Mouse (Mus musculus): ENCODE measurements around the gene Asb18.
A peak's percentile ranks its signal among the peaks of the same experiment; 100 is the strongest.

Gene Asb18

DNA sequence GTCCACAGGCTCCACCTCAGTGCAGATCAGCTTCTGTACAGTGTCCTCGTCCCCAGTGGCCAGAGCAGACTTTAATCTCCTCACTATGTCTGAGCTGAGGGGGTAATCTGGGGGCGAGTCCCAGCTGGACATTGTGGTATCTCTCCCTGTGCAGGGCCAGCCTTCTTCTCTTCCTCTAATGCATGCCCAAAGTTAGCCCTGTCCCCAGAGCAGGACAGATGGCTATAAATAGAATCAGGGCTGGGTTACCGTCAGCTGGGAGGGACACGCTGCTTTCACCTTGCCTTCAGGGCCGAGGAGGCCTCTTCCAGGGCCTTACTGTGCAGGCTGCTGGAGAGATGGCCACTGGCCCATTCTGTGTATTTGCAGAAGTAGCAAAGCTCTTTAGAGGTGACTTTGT is at the start of gene Asb18:
TSS of gene Asb18 (minus strand) at position 221 of the 400 bp plus-strand sequence.
- DNase-seq: no peak

DNA sequence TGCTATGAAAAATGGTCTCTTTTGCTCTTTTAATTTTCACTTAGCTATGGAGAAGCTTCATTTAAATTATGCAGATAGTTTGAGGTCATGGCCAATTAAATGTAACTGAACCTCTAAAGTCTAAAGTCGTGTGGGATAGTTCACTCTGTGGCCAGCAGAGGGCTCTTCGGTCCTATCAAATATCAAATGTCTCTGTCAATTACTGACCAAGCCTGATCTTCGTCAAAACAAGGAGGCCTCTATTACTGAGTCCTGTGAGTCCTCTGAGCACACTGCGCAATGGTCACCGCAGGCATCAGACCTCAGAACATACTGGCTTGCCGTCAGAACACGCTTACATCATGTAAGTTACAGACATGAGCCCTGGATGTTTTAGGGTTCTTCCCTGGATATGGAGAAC is 46.1 kb upstream of the Asb18 start:
- peak; percentile 42 for DNase-seq

DNA sequence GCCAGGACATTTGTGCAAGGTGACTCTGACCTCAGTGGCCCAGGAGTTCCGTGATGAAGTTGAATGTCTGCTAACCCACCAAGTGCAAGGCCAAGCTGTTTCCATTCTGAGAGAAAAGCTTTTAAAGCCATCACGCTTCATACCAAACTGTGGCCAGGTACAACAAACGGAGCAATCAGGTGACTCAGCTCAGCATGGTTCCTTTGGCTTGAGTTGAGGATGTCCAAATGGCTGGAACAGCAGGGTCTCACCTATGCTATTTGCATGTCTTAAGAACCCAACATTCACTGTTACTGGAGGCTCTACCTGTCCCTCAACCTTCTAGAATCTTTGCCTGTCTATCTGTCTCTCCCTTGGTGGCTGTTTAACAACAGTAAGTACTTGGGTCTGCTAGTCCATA is 45.6 kb upstream of the Asb18 start:
- no peak for DNase-seq

DNA sequence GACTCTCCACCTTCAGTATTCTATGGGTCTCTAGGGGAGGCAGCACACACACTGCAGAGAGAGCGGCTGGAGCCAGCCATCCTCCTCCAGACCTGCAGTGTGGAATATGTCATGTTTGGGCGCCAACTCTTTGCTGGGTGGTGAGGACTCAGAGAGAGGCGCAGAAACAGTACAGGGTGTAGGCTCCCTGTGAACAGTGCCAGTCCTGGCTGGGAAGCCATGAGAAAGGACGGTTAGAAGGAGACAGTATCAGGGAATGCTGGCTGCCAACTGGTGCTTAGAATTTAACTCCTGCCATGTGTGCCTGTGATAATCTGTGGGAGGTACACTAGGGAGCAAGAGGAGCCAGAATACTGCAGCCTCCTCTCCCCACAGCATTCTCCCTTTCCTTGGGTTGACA is 40.5 kb upstream of the Asb18 start:
- no peak for DNase-seq

DNA sequence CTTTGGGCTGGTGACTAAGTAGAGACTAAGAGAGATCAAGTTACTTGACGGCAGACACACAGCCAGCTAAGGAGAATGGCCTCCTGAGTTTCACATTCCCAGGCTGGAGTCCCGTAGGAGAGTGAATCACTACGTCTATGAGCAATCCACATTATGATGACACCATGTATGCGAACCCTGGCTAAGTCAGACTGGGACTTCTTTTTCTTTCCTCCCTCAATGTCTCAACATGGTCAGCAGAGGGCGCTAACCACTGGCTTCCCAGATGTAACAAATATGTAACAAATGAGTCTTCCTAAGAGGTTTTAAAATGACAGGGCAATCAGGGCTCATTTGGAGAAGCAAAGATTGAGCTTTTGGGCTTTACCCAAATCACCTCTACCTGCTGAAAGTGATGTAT is 36.9 kb upstream of the Asb18 start:
- DNase-seq: peak; percentile 48

DNA sequence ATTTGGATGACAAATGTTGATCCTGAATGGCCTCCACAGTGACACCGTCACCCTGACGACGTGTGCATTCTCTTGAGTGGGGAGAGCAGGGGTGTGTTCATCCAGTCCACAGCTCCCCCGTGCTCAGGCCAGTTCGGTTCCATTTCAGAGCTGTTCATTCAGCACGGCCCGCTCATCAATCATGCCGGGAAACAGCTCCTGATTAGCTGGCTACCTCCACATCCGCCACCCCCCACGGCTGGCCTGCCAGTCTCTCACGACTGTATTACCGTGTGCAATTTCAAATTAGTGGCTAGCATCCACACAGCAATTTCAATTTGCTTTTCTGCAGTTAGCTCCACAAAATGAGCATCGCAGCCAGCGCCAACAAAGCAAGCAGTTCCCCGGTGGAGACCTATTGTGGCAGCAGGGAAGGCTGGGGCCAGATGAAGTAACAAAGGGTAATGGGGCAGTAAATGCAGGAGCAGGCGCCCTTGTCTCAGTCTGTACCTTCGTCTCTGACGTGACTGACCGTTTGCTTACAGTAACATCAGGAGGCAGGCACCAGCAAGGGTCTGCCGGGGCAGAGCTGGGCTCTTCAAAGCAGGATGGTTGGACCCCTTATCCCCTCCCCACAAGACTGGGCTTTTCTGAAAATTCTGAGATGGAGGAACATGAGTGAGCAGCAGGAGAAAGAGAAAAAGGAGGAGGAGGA is 35.7 kb upstream of the Asb18 start:
- DNase-seq: no peak

DNA sequence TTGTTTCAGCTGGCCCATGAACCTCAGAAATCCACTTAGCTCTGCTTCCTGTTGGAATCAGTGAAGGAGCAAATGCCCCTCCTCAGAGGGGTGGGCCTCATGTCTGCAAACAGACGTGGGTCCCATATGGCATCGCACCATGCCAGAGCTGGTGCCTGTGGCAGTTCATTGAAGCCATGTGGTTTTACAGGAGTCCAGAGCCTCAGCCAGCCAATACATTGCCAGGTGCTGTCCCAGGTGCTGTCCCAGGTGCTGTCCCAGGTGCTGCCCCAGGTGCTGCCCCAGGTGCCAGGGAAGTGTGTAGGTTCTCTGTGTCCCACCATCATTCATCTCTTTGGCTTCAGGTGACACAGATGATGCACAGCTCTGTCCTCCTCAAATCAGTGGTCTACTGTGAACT is 13.8 kb upstream of the Asb18 start:
- DNase-seq: no peak

DNA sequence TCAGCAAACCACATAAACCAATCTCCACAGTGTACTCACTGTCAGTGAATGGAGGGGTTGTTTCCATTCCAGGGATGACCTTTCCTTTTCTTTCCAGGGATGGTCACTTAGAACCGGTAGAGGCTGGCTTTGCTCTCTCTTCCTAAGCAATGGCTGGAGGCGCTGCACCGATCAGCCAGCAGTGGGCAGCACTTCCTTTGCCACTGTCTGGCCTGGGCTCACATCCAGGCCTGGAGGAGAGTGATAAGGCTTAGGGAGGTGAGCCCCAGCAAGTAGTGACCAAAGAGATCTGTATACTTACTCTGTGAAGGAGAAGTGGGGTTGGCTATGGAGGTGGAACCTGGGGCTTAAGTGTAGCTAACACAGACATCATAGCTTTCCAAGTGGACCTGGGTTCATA is 12.5 kb upstream of the Asb18 start:
- peak; percentile 17 for DNase-seq

DNA sequence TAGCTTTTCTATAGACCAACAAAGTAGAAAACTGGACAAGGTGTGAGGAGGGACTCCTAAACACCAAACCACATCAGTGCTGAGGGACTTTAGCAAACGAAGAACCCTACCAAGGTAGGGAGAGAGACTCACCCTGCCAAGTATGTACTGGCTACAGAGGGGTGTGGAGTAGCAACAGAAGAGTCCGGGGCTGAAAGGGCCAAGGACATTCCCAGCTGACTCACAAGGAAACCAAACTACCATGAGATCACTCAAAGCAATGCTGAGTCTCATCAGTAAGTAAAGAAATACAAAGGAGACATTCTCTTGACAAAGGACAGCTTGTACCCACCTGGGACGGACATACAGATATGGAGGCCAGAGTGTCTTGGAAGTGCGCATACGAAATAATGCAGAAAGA is 5.9 kb upstream of the Asb18 start:
- no peak for DNase-seq

DNA sequence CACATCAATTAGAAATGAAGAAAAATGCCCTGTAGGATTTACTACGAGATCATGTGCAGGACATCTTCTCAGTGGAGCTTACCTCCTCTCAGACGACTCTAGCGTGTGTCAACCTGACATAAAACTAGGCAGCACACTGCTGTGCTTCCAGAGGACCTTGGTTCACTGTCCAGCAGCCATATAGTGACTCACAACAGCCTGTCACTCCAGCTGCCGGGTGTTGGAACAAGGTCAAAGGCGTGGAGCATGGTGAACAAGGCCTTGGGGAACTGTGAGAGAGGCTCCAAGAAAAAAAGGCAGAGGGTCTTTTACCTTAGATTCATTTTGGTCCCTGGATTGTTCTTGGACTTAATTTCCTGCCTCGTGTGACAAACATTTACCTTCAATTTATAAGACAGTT is 3.6 kb upstream of the Asb18 start:
- no peak for DNase-seq

DNA sequence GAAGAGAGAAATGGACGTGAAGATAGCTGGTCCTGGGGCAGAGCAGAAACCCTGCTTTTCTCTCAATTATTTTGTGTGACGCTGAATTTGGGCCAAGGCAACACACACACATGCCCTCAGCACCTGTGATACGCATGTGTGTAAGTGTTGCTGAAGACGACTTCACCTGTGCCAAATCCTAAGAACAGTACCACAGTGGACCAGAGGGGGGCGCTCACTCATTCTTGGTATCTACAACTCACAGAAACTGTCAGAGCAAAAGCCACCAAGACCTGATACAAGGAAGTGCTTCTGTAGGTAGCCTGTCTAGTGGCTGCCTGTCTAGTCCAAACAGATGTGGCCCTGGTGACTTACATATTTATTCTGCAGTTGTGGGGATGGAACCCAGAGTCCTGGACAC is 1.2 kb downstream of the Asb18 start:
- peak; percentile 22 for DNase-seq

DNA sequence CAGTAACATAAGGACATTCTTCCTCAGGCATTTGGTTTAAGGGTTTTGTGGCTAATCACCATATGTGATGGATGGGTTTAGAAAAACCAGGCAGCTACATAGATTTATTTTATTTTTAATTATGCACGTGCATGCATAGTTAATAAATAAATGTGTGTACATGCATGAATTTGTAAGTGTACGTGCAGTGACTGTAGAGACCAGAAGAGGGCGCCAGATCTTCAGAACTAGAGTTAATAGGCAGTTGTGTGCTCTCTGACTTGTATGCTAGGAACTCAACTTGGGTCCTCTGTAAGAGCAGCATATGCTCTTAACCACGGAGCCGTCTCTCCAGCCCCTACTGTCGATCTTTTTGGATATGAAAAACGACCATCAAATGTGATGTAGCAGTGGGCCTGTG is 1.6 kb downstream of the Asb18 start:
- peak; percentile 20 for DNase-seq

DNA sequence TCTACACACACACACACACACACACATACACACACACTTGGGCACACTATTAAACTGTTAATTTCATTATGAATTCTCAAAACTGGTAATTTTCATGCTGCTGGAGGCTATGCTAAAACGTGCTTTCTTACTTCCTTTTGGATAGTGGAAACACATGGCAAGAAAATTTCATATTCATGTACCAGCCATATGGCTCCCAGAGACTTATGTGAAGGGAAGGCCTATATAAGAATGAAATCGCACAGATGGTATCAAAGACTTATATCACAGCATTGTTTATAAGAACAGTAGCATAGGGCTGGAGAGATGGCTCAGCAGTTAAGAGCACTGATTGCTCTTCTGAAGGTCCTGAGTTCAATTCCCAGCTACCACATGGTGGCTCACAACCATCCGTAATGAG is 2.3 kb downstream of the Asb18 start:
- no peak for DNase-seq

DNA sequence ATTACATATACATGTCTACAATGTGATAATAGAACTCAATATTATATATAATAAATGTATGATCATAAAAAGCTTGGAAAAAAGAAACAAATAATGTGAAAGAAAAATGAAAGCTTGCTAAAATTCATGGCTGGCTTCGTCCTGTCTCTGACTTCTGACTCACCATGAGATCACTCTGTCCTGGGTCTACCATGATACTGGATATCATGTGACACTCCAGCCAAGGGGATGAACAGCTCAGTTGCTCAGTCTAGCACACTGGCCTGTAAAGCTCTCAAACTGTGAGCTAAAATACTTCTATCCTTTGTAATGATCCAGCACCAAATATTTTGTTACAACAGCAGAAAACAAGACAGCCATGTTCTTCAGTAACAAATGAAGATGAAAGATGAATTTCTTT is 4.4 kb downstream of the Asb18 start:
- no peak for DNase-seq

DNA sequence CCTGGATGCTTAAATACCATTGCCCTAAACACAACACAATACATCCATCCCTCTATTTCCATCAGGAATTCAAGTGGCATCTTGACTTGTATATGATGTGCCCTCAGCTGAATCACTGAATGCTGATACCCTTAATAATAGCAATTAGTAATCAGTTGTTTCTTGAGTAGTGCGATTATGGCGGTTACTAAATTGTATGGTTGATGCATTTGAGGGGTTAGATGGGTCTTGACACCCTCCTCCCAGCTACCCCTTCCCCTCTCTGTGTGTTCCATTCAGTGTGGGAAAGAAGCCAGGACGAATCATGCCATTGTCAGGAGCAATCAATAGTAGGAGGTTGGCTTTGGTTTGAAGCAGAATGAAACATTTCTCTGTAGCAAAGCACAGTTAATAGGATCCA is 5.3 kb downstream of the Asb18 start:
- DNase-seq: no peak

DNA sequence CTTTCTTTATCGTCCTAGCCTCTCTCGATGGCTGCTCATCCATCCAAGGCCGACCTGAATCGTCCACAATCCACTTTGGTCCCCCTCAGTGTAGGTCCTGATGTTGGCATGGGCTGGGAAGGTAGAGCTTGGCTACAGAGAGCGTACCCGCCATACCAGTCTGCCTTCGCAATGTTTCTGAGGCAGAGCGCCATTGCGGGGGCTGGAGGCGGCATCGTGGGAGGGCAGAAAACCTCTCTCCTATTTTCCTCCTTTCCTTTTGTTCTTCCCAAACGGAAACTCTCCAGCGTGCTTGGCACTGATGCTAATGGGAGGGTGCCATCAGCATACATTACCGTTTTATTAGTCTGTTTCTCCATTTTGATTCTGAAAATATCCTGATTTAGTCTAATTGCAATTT is 7.8 kb downstream of the Asb18 start:
- DNase-seq: no peak

DNA sequence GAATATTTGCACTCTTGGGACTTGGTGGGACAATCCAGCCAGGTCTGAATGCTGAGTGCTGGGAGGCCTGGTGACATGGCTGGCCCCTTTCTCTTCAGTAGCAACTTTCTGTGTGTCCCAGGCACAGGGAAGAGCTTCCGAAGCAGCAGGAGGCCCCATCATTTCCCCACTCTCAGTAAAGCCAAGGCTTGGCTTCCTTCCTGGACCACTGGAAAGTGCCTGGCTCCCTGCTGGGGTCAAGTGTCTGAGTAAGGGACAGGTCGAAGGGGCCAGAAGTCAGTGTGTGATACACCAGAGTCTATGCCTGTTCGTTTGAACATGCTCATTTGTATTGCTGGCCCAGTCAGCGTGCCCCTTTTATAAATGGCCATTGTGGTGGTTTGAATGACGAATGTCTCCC is 13.5 kb downstream of the Asb18 start:
- no peak for DNase-seq

DNA sequence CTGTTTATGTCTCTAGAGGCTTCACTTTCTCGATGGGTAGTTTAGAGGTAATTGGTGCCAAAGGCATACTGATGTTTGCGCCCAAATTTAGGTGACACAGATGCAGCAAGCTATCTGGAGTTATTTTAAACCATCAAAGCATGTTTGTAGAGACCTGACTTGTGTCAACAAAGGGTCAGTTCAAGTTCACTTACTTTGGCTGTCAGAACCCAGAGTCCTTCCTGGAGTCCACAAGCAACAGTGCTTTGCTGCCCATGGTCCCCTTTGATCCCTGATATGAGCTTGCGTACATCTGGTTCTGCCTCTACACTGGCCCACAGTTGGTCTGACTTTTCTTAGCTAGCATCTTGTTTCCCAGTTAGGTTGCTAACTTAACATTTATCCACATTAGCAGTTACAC is 14.6 kb downstream of the Asb18 start:
- DNase-seq: no peak

DNA sequence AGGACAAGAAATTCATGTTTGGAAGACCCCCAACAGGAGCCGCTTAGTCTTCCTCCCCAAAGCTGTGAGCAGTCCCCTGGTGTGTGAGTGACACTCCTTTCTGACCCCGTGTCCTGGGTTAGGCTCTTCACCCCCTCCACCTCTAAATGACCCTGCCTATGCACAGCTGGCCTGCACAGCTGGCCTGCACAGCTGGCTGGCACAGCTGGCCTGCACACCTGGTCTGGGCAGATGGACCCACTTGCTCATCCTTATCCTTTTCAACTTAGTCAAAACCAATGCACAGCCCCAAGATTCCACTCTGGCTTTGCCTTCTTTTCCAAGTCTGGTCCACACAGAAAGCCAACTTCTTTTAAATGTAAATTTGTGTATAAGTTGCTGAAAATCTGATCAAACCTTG is 15.8 kb downstream of the Asb18 start:
- DNase-seq: no peak

DNA sequence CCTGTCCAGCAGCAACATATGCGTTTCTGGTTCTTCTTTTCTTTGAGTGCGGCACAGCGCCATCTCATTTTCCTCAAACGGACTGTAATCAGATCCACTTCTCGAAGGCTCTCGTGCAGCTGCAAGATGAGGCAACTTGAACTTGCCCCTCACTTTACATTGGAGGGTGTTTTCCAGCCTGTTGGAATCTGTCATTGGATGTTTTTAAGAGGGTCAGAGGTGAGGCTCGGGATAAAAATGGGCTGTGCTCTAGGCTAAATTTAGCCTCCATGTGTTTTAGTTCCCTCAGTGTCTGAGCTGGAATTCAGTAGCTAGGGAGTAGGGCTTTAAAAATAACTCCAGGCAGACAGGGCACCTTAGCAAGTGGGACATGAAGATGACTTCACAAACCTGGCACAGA is 16.4 kb downstream of the Asb18 start:
- DNase-seq: no peak

DNA sequence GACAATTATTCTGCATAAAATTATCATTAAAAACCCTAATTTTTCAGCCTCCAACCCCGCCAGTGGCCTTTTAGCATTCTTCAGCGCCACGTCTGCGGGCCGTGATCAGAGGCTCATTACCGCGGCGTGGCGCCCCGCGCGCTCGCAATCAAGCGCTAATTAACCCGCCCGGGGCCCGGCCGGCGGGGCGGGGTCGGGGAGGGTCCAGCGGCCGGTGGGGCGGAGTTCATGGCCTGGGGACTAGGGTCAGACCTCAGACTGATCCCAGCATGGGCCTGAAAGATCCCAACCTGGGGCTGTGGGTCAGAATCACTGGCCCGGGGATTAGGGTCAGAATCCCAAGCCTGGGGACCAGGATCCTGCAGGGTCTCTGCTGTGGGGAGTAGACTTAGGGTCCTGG is 22.2 kb downstream of the Asb18 start:
- DNase-seq: no peak

DNA sequence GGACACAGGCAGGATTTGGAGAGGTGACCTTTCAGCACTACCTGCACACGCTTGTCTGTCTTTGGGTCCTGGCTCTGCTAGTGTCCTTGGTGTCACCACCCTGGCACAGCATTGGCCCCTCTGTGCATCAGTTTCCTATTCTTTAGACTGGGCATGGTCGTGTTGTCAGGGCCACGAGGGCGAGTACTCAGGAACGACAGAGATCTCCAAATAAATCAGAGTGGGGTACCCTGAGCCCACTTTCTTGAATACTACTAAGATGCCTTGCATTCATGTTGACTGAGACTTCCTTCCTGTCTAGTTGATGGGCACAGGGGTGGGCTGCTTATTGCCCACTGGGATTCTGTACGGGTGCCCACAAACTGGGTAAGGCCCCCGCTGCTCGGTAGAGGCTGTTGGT is 37.2 kb downstream of the Asb18 start:
- no peak for DNase-seq

DNA sequence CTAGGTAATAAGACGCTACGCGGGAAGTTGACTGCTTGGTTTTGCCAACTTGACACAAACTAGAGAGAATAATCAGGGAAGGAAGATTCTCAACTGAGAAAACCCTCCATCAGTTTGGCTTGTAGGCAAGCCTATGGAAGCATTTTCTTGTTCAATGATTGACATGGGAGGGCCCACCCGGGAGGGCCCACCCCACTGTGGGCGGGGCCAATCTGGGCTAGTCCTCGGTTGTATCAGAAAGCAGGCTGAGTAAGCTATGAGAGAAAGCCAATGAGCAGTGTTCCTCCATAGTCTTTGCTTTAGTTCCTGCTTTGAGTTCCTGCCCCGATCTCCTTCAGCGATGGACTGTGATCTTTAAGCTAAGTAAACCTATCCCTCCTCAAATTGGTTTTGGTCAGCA is 38.1 kb downstream of the Asb18 start:
- DNase-seq: no peak

DNA sequence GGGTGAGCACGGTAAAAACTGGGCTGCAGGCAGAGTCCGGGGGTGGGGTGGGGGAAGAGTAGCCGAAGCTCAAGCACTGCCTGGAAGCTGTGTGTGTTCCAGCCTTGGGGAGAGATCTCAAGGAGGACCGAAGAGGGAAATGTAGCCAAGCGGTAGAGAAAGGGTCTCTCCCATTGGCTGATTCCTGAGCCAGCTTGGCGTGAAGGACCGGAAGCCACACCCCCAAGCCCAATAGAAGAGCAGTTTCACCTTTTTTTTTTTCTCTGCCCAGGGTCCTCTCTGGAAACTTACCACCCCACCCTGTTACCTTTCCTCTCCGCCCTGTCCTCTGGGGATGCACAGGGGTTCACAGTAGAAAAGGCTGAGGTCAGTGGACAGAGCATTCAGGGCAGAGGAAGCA is 39.9 kb downstream of the Asb18 start:
- DNase-seq: no peak

DNA sequence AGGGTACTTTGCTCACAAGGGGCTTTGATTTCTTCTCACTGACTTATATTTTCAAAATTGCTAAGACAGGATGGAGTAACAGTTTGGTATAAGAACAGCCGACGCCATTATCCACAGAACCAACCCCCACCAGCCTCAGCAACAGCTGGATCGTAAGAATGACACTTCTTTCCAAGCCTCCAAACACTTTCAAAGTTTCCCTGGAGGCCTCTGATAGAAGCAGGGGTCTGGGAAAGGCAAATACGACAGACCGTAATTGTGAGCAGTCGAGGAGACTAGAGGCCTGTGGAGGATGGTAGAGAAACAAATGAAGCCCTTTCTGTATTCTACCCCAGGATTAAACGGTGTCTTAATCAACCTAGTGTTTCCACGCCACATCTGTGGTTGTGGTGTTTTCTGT is 42.6 kb downstream of the Asb18 start:
- DNase-seq: no peak

DNA sequence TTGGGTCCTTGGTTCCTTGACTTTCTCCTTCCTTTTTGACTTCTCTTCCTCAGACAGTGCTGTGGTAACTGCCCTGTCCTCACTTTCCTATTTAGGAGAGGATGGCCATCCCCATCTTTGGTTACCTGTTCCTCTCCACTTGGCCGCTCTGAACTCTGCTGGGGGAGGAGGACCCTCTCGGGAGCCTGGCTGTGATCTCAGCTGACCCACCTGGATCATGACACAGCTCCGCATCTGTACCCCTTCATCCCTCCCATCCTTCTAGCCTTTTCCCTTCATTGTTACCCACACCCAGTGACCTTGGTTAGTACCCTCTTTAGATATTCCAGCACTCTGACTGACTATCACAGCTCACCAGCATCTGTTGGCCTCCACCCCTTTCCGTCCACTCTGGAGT is 44.8 kb downstream of the Asb18 start:
- no peak for DNase-seq
